Mouse (Mus musculus) left cerebral cortex, postnatal 36 days (tissue): Measurements from ENCODE around the gene Galntl6. TPM values are rescaled to one million over a fixed set of nuclear protein-coding genes. Genes with fewer than 3 reads are reported as not detected.
"Not testable (repeated sequence)": the region's sequence is repeated elsewhere in the genome, so short reads cannot be mapped to it uniquely, and the experiment has no call there.

Experiments used
- DNase-seq, 2 experiments: peaks; one replicate each; pipeline ENCODE4 v3.0.0; 2021 to 2022; ENCODE audit warnings: low spot score in 2 of 2, mixed read lengths in 1 of 2
- intact Hi-C: fragments of 180-260 bp; cut with DNase I; formaldehyde crosslinking; loops from one replicate; pipeline ENCODE4 v1.15.1; 2025
- total RNA-seq, 2 experiments: library from RNA; stranded (reverse); gene quantifications; 2 replicates each; pipeline ENCODE4 v1.2.3; 2021

The Galntl6 gene
- total RNA-seq, 2 experiments from 2014 or later = 27.2 to 36.1 TPM

GRCm38 (mm10) chr8:57801197-57801596 is 1111.2 kb downstream of the Galntl6 start:
- DNase-seq = no peak

GRCm38 (mm10) chr8:57800327-57800726 is 1112.1 kb downstream of the Galntl6 start:
- DNase-seq = peak in 1 of 2 experiments; percentile 46

More at GRCm38 (mm10) chr8:57801197-57801596, 1111.2 kb downstream of the Galntl6 start:
- intact Hi-C loops = loop anchor here (5.0 kb wide), 1 partner anchor 374 kb away; no protein-coding TSS in a partner anchor

GRCm38 (mm10) chr8:57799797-57800204 is 1112.6 kb downstream of the Galntl6 start:
- intact Hi-C loops = loop anchor here (1.0 to 5.0 kb wide), 2 partner anchors 260 to 372 kb away; no protein-coding TSS in a partner anchor
- DNase-seq = peak; percentile 45 to 50

More at GRCm38 (mm10) chr8:57800327-57800726, 1112.1 kb downstream of the Galntl6 start:
- intact Hi-C loops = loop anchor here (1.0 to 5.0 kb wide), 2 partner anchors 260 to 373 kb away; no protein-coding TSS in a partner anchor

- no peak for DNase-seq
- intact Hi-C loops = loop anchor here (5.0 kb wide), 1 partner anchor 141 kb away; the partner anchor contains the start of gene Galnt7
Observed at GRCm38 (mm10) chr8:57793455-57793854, 1119.0 kb downstream of the Galntl6 start.

GRCm38 (mm10) chr8:57792246-57792645 is 1120.2 kb downstream of the Galntl6 start:
- DNase-seq = no peak
- intact Hi-C loops = loop anchor here (5.0 kb wide), 1 partner anchor 140 kb away; the partner anchor contains the start of gene Galnt7

GRCm38 (mm10) chr8:57791309-57791721 is 1121.1 kb downstream of the Galntl6 start:
- no peak for DNase-seq
- intact Hi-C loops = loop anchor here (2.0 to 5.0 kb wide), 2 partner anchors 139 to 217 kb away; partner anchors contain the start of gene Galnt7

GRCm38 (mm10) chr8:57779551-57779950 is 1132.9 kb downstream of the Galntl6 start:
- DNase-seq = no peak
- intact Hi-C loops = no loop called here

GRCm38 (mm10) chr8:57777988-57778721 is 1134.3 kb downstream of the Galntl6 start:
- intact Hi-C loops = no loop called here
- no peak for DNase-seq

GRCm38 (mm10) chr8:57776723-57777122 is 1135.7 kb downstream of the Galntl6 start:
- intact Hi-C loops = no loop called here
- DNase-seq = no peak

- intact Hi-C loops = no loop called here
- DNase-seq = no peak
Observed at GRCm38 (mm10) chr8:57772732-57773265, 1139.6 kb downstream of the Galntl6 start.

GRCm38 (mm10) chr8:57767541-57767940 is 1144.9 kb downstream of the Galntl6 start:
- no peak for DNase-seq
- intact Hi-C loops = no loop called here

- DNase-seq = no peak
- intact Hi-C loops = no loop called here
Observed at GRCm38 (mm10) chr8:57766471-57767065, 1145.9 kb downstream of the Galntl6 start.

- intact Hi-C loops = no loop called here
- no peak for DNase-seq
Observed at GRCm38 (mm10) chr8:57765726-57766351, 1146.6 kb downstream of the Galntl6 start.

- DNase-seq = no peak
- intact Hi-C loops = no loop called here
Observed at GRCm38 (mm10) chr8:57765192-57765591, 1147.2 kb downstream of the Galntl6 start.

- DNase-seq, intact Hi-C loops: not testable (repeated sequence)
Observed at GRCm38 (mm10) chr8:57762622-57763021, 1149.8 kb downstream of the Galntl6 start.

- intact Hi-C loops = no loop called here
- DNase-seq = no peak
Observed at GRCm38 (mm10) chr8:57760921-57761320, 1151.5 kb downstream of the Galntl6 start.

- DNase-seq = no peak
- intact Hi-C loops = no loop called here
Observed at GRCm38 (mm10) chr8:57758857-57759256, 1153.6 kb downstream of the Galntl6 start.

- intact Hi-C loops = no loop called here
- no peak for DNase-seq
Observed at GRCm38 (mm10) chr8:57757476-57757875, 1155.0 kb downstream of the Galntl6 start.

- intact Hi-C loops = no loop called here
- DNase-seq = no peak
Observed at GRCm38 (mm10) chr8:57754066-57754465, 1158.4 kb downstream of the Galntl6 start.

GRCm38 (mm10) chr8:57743636-57744035 is 1168.8 kb downstream of the Galntl6 start:
- intact Hi-C loops = no loop called here
- no peak for DNase-seq
